ENCODE assay signal across 7 mouse cellular contexts in genomic region chr2:170128461-170129247, GRCm38 (mm10). TPM values are rescaled to one million over a fixed set of nuclear protein-coding genes. Genes with fewer than 3 reads are reported as not detected.
DNase-seq lines count a peak whose midpoint lies in the region; ATAC-seq lines count a peak whose summit lies in the region.

No protein-coding gene starts in this region.

- no peaks in the 10 kb centered on the region for H3K9me3 ChIP-seq in midbrain, embryonic 11.5 days (ENCODE audit: control insufficient read depth, low read length)
- no peaks in the 10 kb centered on the region for H3K9me3 ChIP-seq in midbrain, embryonic 16.5 days (replicated peaks; ENCODE audit: control insufficient read depth, low read length, poor library complexity, severe bottlenecking)
- H3K9me3 ChIP-seq in embryonic facial prominence, embryonic 15.5 days (replicated peaks), result no peaks in the 10 kb centered on the region
- H3K9me3 ChIP-seq in limb, embryonic 10.5 days (replicated peaks), result no peaks in the 10 kb centered on the region
- no peaks in the 10 kb centered on the region for H3K9me3 ChIP-seq in neural tube, embryonic 14.5 days (ENCODE audit: control insufficient read depth, low read length)

- H3K4me2 ChIP-seq in midbrain, embryonic 11.5 days, result peak overlapping the region; percentile 74
- H3K4me2 ChIP-seq in midbrain, embryonic 16.5 days (ENCODE audit: low read length), result no peak overlapping the region
- H3K4me2 ChIP-seq in embryonic facial prominence, embryonic 15.5 days (replicated peaks), result peak overlapping the region; percentile 73
- peak overlapping the region; percentile 68; the same call in 1 of the 2 replicates for H3K4me2 ChIP-seq in neural tube, embryonic 14.5 days (ENCODE audit: low read depth, low read length)

- no peak for DNase-seq in midbrain, embryonic 11.5 days (ENCODE audit: low spot score, missing footprints)
- no peak for DNase-seq in limb, embryonic 10.5 days (ENCODE audit: low spot score)
- DNase-seq in left cerebral cortex, adult 18-20 months (ENCODE audit: low spot score in 2 of 2), result no peak

- no peak for ATAC-seq in midbrain, embryonic 11.5 days (ENCODE audit: low FRiP score)
- ATAC-seq in midbrain, embryonic 16.5 days, result no peak
- ATAC-seq in embryonic facial prominence, embryonic 15.5 days (ENCODE audit: insufficient number of reproducible peaks, low FRiP score, low TSS enrichment, low read depth), result no peak
- no peak for ATAC-seq in neural tube, embryonic 14.5 days (ENCODE audit: low read depth)
- no peak for ATAC-seq in inflammation-experienced regulatory T-cells, adult 6 months

- peaks cover 53% of the 10 kb centered on the region for H3K4me1 ChIP-seq in midbrain, embryonic 11.5 days (ENCODE audit: control insufficient read depth, insufficient read depth, low read length)
- peaks cover 19% of the 10 kb centered on the region for H3K4me1 ChIP-seq in midbrain, embryonic 16.5 days (ENCODE audit: control insufficient read depth, insufficient read depth, low read length)
- peaks cover 52% of the 10 kb centered on the region for H3K4me1 ChIP-seq in embryonic facial prominence, embryonic 15.5 days
- peaks cover 82% of the 10 kb centered on the region for H3K4me1 ChIP-seq in limb, embryonic 10.5 days
- peaks cover 21% of the 10 kb centered on the region for H3K4me1 ChIP-seq in neural tube, embryonic 14.5 days (ENCODE audit: control insufficient read depth, insufficient read depth, low read length)

- no peaks in the 10 kb centered on the region for H3K27me3 ChIP-seq in midbrain, embryonic 11.5 days (ENCODE audit: control insufficient read depth, insufficient read depth, low read length)
- no peaks in the 10 kb centered on the region for H3K27me3 ChIP-seq in midbrain, embryonic 16.5 days (ENCODE audit: control insufficient read depth, insufficient read depth, low read depth, low read length)
- H3K27me3 ChIP-seq in embryonic facial prominence, embryonic 15.5 days, result no peaks in the 10 kb centered on the region
- no peaks in the 10 kb centered on the region for H3K27me3 ChIP-seq in limb, embryonic 10.5 days (ENCODE audit: low read depth, poor library complexity, severe bottlenecking)
- no peaks in the 10 kb centered on the region for H3K27me3 ChIP-seq in neural tube, embryonic 14.5 days (ENCODE audit: control insufficient read depth, insufficient read depth, low read length)

- H3K4me3 ChIP-seq in midbrain, embryonic 11.5 days (ENCODE audit: low read depth, low read length), result peak overlapping the region; percentile 84
- H3K4me3 ChIP-seq in midbrain, embryonic 16.5 days (ENCODE audit: low read depth, low read length), result no peak overlapping the region
- H3K4me3 ChIP-seq in embryonic facial prominence, embryonic 15.5 days (replicated peaks), result 0 out of 2 replicates have a peak overlapping the region, but pooled peaks have one; percentile 86
- H3K4me3 ChIP-seq in limb, embryonic 10.5 days, result peak overlapping the region; percentile 91
- H3K4me3 ChIP-seq in neural tube, embryonic 14.5 days (ENCODE audit: low read depth, low read length), result no peak overlapping the region

- H3K9ac ChIP-seq in midbrain, embryonic 11.5 days (ENCODE audit: low read length), result peak overlapping the region; percentile 35
- no peak overlapping the region for H3K9ac ChIP-seq in midbrain, embryonic 16.5 days (ENCODE audit: low read depth, low read length)
- H3K9ac ChIP-seq in embryonic facial prominence, embryonic 15.5 days, result 0 out of 2 replicates have a peak overlapping the region, but pooled peaks have one; percentile 10
- no peak overlapping the region for H3K9ac ChIP-seq in neural tube, embryonic 14.5 days (replicated peaks; ENCODE audit: low read depth, low read length)

- H3K36me3 ChIP-seq in midbrain, embryonic 11.5 days (ENCODE audit: control insufficient read depth, insufficient read depth, low read length), result no peaks in the 10 kb centered on the region
- H3K36me3 ChIP-seq in midbrain, embryonic 16.5 days (ENCODE audit: control insufficient read depth, insufficient read depth, low read length), result no peaks in the 10 kb centered on the region
- no peaks in the 10 kb centered on the region for H3K36me3 ChIP-seq in embryonic facial prominence, embryonic 15.5 days
- peaks cover 10% of the 10 kb centered on the region for H3K36me3 ChIP-seq in limb, embryonic 10.5 days
- no peaks in the 10 kb centered on the region for H3K36me3 ChIP-seq in neural tube, embryonic 14.5 days (ENCODE audit: control insufficient read depth, insufficient read depth, low read length)

- no peak overlapping the region; the same call in 1 of the 2 replicates for H3K27ac ChIP-seq in midbrain, embryonic 11.5 days (ENCODE audit: low read depth, low read length)
- no peak overlapping the region for H3K27ac ChIP-seq in midbrain, embryonic 16.5 days (ENCODE audit: low read length)
- peak overlapping the region; percentile 55 for H3K27ac ChIP-seq in embryonic facial prominence, embryonic 15.5 days (replicated peaks)
- H3K27ac ChIP-seq in limb, embryonic 10.5 days, result peak overlapping the region; percentile 100
- no peak overlapping the region for H3K27ac ChIP-seq in neural tube, embryonic 14.5 days (ENCODE audit: low read depth, low read length)

- WGBS in midbrain, embryonic 11.5 days, result 18% methylated on average over 7 of the region's 7 CpGs
- 23% methylated on average over 7 of the region's 7 CpGs for WGBS in midbrain, embryonic 16.5 days
- 24% methylated on average over 7 of the region's 7 CpGs for WGBS in embryonic facial prominence, embryonic 15.5 days
- WGBS in limb, embryonic 10.5 days, result 18% methylated on average over 7 of the region's 7 CpGs
- WGBS in neural tube, embryonic 14.5 days, result 27% methylated on average over 7 of the region's 7 CpGs

RNA-seq across cellular contexts. Expression of gene Zfp217, which starts 19.2 kb away (rescaled TPM):
- polyA plus RNA-seq in midbrain, embryonic 11.5 days (2014; fragmentation: Nextera tagmentation; extraction: Ambion mirVana), result 3.0 and 3.2 TPM in 2 replicates
- polyA plus RNA-seq in midbrain, embryonic 16.5 days (2015; fragmentation: Nextera tagmentation; extraction: Ambion mirVana), result 0.87 and 1.0 TPM in 2 replicates
- 3.9 and 4.1 TPM in 2 replicates for polyA plus RNA-seq in embryonic facial prominence, embryonic 15.5 days (2015; fragmentation: Nextera tagmentation; extraction: Ambion mirVana)
- 3.9 and 4.1 TPM in 2 replicates for polyA plus RNA-seq in limb, embryonic 10.5 days (2016; fragmentation: Nextera tagmentation; extraction: Ambion mirVana)
- 1.1 and 2.4 TPM in 2 replicates for polyA plus RNA-seq in neural tube, embryonic 14.5 days (2014; fragmentation: Nextera tagmentation; extraction: Ambion mirVana)
- total RNA-seq in left cerebral cortex, adult 18-20 months (2021), result 1 to 10 TPM; 2.8 to 3.0 TPM
- 10 to 100 TPM in 1 of 3 experiments, 1 to 10 TPM in 2; 8.6 to 11.1 (median 8.6) TPM for polyA plus RNA-seq in inflammation-experienced regulatory T-cells, adult 6 months (2017; shearing (Covaris generic))

Comparison
In these comparisons a context has a peak if more than half of its experiments do, and no peak if none do; other contexts are left out.
1. H3K4me3 ChIP-seq: peak in midbrain, embryonic 11.5 days (single experiment), embryonic facial prominence, embryonic 15.5 days (single experiment) and limb, embryonic 10.5 days (single experiment); none in midbrain, embryonic 16.5 days (single experiment) and neural tube, embryonic 14.5 days (single experiment).
2. H3K9ac ChIP-seq: peak in midbrain, embryonic 11.5 days (single experiment) and embryonic facial prominence, embryonic 15.5 days (single experiment); none in midbrain, embryonic 16.5 days (single experiment) and neural tube, embryonic 14.5 days (single experiment).
3. H3K27ac ChIP-seq: peak in embryonic facial prominence, embryonic 15.5 days (single experiment) and limb, embryonic 10.5 days (single experiment); none in midbrain, embryonic 11.5 days (single experiment), midbrain, embryonic 16.5 days (single experiment) and neural tube, embryonic 14.5 days (single experiment).